Mouse (Mus musculus): Measurements from ENCODE around the gene 5330417H12Rik. TPM values are rescaled to one million over a fixed set of nuclear protein-coding genes. Genes with fewer than 3 reads are reported as not detected.

The 5330417H12Rik gene
- not detected for total RNA-seq (2023)

GRCm38 (mm10) chr7:107625061-107625460 lies at the start of gene 5330417H12Rik:
5330417H12Rik (minus strand) TSS chr7:107625161.

GRCm38 (mm10) chr7:107594857-107595402 lies 30.0 kb downstream of the 5330417H12Rik start, which contains the start of gene Ppfibp2:
Ppfibp2 (plus strand) TSS chr7:107595207.

Other genes with a start within 250 kb of the 5330417H12Rik start
- not detected for gene Olfml1, start 57.7 kb downstream of the 5330417H12Rik start, total RNA-seq (2023)
- gene Ppfibp2, start 30.0 kb downstream of the 5330417H12Rik start, total RNA-seq (2023) = 10 to 100 TPM; 12.7 to 13.7 TPM
- gene Cyb5r2, start 132.9 kb upstream of the 5330417H12Rik start, total RNA-seq (2023) = not detected
- not detected for gene Ovch2, start 176.0 kb upstream of the 5330417H12Rik start, total RNA-seq (2023)
- not detected for gene Olfr467, start 187.1 kb upstream of the 5330417H12Rik start, total RNA-seq (2023)
- gene Olfr469, start 200.4 kb upstream of the 5330417H12Rik start, total RNA-seq (2023) = not detected
- gene Olfr470, start 222.3 kb upstream of the 5330417H12Rik start, total RNA-seq (2023) = not detected

All from neutrophil, adult 59 days (primary cell).